Mouse (Mus musculus) skeletal muscle tissue, adult 2 months (tissue): ENCODE measurements around the gene Strip1.

Experiments used
- DNase-seq: peaks from one replicate; pipeline ENCODE4 v3.0.0-alpha.2; 2012; ENCODE audit warnings: low read depth, low spot score

Gene Strip1

GRCm38 (mm10) chr3:107628551-107628950 lies 2.9 kb downstream of the Strip1 start:
- no peak for DNase-seq

DNA sequence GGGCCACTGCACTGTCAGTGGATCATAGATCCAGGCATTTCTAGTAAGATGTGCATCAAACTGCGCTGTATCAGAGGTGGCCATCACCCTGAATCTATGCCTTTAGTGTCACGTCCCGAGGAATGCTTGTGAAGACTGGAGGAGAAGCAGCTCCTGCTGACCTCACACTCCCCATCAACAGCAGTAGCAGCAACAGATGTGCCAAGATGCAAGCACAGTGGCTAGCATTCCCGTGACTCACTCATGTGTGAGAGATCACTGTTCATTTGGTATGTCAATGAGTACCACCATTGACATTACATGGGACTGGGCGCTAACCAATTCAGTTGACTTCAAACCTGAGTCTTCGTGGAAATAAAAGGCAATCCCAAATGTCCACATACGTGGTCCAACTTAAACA lies 3.9 kb downstream of the Strip1 start:
- DNase-seq = no peak

DNA sequence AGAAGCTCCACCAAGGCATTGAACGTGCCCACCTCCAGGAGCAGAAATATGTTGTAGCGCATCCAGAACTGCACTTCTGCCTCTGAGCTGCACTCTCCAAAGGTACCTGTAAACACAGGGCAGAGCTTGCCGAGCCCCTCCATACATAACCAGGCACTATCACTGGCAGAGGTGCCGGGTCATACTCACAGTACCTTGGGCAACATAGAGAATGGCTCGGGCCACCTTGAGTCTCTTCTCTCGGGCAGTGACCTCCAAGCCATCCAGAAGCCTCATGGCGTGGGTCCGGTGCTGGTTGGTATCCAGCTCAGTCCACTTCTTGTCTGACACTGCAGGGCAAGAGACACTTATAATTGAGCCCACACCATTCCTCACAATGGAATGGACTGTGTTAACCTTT lies 4.7 kb downstream of the Strip1 start:
- DNase-seq = no peak

GRCm38 (mm10) chr3:107625536-107625935 lies 6.0 kb downstream of the Strip1 start:
- DNase-seq = no peak

- no peak for DNase-seq
Measured at GRCm38 (mm10) chr3:107624424-107624823, 7.1 kb downstream of the Strip1 start.

- no peak for DNase-seq
Measured at GRCm38 (mm10) chr3:107622537-107622936, 9.0 kb downstream of the Strip1 start.

- DNase-seq = no peak
Measured at GRCm38 (mm10) chr3:107621286-107622075, 10.0 kb downstream of the Strip1 start.

DNA sequence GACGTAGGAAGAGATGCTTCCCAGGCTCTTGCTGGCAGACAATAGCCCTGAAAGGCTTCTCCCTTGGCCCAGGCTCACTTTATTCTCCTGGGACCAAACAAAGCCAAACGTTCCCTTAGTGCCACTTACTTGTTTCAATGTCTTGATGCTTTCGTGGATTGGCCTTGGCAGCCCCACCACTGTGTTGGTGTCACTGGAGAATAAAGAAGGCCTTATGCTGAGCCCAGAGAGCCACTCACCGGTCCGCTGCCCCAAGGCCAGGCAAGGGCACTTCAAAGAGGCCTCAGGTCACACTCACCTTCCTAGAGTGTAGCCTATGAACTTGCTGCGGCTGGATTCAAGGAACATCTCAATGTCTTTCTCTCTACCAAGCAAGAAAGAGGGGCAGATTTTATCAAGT lies 11.6 kb downstream of the Strip1 start:
- DNase-seq = no peak

DNA sequence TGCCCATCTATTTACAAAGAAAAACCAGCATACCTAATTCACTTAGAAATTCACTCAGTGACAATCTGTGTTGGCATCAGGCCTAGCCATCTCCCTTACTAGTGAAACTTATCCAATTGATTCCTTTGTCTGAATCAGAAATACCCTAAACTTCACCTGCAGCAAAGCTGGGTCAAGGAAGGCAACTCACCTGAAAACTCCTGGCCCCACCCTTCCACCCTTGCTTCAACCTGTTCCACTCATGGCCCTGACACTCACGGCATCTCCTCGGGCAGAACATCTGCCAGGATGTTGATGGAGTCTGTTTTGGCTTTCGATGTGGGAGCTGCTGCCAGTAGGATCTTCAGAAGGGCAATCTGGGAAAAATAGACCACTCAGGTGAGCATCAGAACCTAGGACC lies 13.7 kb downstream of the Strip1 start:
- DNase-seq = no peak

GRCm38 (mm10) chr3:107612902-107613525 lies 18.5 kb downstream of the Strip1 start:
- peak; percentile 32 for DNase-seq

DNA sequence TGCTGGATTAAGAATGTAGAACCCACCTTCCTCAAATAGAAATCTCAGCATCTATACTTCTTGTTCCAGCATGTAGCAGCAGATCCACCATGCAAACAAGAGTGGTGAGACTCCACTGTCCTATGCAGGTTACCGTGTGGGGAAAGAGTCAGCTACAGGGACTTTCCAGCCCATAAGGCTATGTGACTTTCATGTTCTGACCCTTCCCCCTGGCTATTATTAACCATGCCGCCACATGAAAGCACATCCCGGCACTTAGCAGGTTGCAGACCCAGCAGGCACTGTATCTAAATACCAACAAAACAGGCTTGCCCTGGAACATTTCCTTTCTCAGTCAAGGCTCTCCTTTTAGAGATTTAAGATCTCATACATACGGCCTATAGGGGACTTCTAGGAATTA lies 20.1 kb downstream of the Strip1 start:
- DNase-seq = no peak

DNA sequence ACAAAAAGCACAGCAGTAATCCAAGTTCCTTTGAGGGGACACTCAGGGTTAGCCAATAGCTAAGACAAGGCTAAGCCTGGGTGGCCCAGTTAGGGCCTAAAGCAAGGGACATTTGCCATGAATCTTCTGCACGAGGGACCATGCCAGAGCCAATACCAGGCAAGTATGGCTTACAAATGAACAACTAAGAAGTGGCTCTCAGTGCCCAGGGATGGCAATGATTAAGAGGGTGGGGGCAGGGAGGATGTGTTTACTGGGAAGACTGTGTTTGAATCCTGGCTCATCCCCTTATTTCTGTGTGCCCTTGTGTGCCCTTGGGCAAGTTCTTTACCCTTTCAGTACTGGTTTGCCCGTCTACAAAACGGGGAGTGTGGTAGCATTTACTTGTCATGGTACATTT lies 22.1 kb downstream of the Strip1 start:
- no peak for DNase-seq

DNA sequence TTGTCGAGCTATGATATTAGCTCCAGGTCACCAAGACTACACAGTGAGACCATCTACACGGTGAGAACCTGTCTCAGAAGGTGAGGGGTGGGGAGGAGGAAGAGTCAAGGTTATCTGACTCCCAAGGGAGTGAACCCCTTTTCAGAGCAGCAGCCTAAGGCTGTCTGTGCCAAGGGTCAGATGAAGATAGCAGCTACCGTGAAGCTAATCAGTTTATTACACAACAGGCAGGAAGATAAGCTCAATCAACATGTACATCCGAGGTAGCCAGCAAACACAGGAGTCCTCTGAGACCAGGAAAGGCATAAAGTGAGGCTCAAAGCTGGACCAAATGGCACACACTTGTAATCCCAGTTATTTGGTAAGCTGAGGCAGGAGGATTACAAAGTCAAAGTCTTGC lies 22.7 kb downstream of the Strip1 start:
- DNase-seq = no peak

DNA sequence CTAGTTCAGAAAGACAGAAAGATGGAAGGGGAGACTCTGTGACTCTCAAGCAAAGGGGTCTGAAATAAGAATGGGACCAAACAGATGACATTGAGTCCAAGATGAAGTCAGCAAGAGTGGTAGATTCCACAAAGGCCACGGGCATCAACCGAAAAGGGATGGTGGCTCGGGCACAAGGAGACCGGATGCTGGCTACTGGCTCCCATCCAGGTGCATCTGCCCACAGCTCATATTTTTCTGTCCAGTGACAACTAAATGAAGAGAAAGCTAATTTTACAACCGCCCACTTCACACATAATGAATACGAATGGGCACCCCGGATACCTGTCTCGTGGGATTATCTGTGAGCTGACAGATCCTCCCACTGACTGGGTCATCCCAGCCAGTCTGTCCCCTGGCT lies 24.3 kb downstream of the Strip1 start:
- no peak for DNase-seq

DNA sequence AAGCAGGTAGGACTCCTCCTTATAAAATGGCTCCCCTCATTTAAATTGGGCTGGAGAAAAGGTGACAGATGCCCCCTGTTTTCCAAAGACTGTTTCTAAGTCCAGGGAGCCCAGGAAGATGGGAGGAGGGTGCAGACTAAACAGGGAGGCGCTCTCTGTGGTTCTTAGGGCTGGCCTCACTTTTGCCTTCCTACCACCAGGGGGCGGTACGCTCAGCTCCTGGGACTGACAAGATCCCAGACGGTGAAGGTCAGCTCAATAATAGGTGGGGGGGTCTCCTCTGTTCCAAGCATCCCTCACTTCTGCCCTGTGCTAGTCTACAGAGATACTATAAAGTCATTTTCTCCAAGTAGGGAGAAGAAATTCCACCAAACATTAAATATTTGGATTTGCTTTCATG lies 26.2 kb downstream of the Strip1 start:
- peak; percentile 21 for DNase-seq

GRCm38 (mm10) chr3:107600127-107600526 lies 31.4 kb downstream of the Strip1 start:
- DNase-seq = no peak

DNA sequence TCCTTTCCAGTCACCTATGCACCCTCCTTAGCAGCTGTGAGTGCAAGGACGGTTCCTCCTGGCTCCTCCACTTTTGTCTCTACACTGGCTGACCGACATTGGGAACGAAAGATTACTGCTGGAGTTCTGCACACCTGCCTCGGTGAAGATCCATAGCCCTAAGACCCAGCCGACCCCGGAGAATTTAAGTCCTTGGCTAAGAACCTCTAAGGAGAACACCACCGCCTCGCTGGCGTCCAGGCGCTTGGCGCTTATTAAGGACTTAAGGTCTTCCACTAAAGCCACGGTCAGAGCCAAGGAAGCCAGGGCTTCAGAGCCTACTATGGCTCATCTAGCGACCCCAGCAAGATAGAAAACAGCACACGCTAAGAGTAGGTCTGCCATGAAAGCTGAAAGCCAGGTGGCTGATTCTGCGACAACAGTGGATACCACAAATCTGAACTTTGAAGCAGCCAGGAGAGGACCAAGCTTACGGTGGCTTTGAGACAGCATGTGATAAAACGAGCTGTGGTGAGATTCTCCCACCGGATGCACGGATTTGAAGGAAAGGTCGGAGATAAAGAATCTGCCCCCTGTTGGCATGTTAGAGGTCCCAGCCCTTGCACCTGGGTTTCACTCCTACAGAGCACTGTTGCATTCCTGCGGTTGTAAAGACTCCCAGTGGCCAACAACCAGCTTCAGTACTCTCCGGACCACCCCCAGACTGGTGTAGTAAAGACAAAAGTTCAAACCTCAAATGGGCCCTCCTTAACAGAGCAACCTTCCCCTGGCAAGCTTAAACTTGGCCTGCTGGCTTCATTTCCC lies 33.7 kb downstream of the Strip1 start:
- DNase-seq = no peak

GRCm38 (mm10) chr3:107597134-107597533 lies 34.4 kb downstream of the Strip1 start:
- no peak for DNase-seq

- DNase-seq = no peak
Measured at GRCm38 (mm10) chr3:107596559-107596958, 34.9 kb downstream of the Strip1 start.

- DNase-seq = no peak
Measured at GRCm38 (mm10) chr3:107595938-107596461, 35.5 kb downstream of the Strip1 start.

GRCm38 (mm10) chr3:107595264-107595937 lies 36.1 kb downstream of the Strip1 start:
- DNase-seq = no peak
